Mouse (Mus musculus) frontal cortex, postnatal 14 days (tissue): ENCODE results near the gene Tgif1.
"Not testable (repeated sequence)": the region's sequence is repeated elsewhere in the genome, so short reads cannot be mapped to it uniquely, and the experiment has no call there.

Source experiments
- DNase-seq, 2 experiments: peaks; one replicate each; pipeline ENCODE4 v3.0.0; 2022; ENCODE audit warnings: low spot score in 2 of 2

The Tgif1 gene

DNA sequence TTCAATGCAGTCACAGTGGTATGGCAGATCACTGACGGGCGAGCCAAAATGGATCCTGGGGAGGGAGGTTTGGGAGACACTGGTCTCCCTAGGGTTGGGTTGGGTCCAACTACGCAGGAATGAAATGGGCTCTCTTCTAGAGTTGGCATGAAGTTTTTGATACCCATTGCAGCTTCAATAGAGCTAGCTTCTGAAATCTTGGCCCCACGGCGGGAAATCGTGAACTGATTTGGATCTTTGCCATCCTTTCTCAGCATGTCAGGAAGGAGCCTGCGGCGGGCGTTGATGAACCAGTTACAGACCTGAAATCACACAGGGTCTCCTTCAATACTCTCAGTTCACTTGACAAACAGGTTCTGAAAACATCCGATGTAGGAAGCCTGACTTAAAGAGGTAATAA lies 8.4 kb downstream of the Tgif1 start:
- DNase-seq, result no peak

DNA sequence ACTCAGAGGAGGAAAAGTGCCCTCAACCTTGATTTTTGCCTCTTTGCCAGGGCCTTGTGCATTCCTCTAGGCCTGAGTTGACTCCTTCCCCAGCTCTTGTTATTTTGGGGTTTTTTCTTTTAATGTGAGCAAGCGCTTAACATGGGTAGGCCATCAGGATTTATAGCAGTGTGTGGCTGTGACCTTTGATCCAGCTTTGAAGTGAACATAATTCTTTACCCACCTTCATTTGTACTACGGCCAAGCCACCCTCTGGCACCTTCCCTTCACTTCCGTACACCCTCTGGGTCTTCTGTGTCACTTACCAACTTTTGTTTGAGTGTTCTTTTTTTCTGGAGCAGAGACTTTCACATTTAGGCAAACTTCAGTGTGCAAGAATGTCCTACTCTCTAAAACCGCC lies 10.1 kb downstream of the Tgif1 start:
- no peak for DNase-seq

DNA sequence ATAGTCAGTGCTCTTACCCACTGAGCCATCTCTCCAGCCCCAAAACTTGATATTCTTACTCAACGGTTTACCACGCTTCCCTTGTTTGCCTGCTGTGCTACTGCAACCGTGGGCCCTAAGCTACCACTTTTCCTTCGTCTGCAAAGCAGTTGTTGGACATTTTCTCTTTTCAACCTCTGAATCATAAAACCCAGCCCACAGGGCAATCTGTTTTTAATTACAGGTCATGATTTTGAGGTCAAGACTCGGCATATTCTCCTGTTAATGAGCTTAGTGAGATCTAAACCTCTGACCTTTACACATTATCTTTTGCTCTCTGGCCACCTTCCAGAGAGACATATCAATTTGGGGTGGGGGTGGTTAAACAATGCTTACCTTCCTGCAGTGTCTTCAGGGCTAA lies 14.8 kb downstream of the Tgif1 start:
- DNase-seq, result no peak

DNA sequence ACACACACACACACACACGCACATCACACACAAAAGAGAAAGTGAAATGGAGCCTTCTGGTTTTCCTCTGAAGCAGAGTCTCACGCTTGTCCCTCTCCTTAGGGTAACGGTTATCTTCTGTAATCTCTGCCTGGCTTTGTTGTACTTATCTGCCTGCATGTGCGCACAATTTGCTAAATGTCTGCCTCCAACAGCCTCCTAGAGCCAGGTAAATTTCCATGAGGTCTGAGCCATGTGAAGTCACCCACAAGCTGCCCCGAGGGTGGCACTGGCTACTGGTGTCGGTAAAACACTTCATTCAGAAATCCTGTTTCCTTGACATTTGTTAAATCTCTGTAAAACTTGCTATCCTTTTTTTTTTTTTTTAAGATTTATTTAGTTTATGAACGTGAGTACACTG lies 15.3 kb downstream of the Tgif1 start:
- DNase-seq, result no peak

DNA sequence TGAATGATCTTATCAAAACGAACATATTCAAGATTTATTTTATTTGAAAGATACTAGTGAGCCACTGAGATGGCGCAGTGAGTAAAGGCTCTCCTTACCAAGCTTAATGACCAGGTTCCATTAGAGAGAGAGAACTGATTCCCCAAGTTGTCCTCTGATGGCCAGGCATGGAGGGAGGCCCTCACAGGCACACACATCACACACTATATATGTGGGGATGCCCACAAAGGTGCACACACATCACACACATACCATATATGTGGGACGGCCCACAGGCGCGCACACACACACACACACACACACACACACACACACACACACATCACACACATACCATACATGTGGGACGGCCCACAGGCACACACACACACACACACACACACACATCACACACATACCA lies 15.9 kb downstream of the Tgif1 start:
- not testable (repeated sequence) for DNase-seq

DNA sequence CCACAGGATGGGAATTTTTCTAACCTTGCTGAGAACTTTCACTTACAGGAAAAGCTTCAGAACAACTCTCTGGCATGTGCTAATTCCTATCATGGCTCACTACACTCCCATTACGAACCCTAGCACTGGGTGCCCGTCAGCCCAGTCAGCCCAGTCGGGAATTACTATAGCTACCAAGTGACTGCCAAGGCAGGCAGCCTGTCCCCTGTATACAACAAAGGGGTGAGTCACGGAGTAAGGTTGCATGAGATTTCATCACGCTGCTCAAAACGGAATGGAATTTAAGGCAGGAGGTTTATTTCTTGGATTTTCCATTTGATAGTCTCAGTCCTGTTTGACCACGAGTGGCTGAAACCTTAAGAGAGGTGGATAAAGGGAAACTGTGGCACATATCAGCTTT lies 16.5 kb downstream of the Tgif1 start:
- no peak for DNase-seq

DNA sequence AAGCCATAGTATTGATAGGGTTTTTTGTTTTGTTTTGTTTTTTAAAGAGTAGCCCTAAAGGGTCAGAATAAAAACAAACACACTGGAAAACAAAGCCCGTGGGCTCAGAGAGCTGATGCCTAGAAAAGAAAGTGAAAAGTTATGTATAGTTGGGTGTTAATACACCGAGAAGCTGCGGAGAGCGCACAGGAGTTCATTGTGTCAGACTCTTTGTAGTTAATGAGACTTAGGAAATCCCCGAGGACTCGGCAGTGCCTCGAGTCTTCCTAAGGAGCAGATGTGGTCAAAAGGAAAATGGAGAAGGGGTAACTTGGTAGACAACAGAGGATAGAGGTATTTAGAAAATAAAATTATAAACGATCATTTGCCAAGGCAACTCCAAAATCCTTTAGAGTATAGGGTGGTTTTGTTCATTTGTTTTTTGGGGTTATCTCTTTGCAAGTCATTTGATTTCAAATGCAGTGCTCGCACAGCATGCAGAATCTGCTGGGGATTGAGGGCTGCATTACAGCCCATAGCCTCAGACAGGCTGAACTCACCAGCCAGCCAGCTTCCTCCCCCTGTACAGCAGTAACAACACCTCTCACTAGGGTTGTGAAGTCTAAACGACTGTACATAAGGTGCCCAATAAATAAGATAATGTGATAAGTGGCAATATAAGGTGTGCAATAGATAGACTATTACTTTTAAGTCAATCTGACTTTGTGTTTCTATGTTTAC lies 18.1 kb downstream of the Tgif1 start:
- no peak for DNase-seq

DNA sequence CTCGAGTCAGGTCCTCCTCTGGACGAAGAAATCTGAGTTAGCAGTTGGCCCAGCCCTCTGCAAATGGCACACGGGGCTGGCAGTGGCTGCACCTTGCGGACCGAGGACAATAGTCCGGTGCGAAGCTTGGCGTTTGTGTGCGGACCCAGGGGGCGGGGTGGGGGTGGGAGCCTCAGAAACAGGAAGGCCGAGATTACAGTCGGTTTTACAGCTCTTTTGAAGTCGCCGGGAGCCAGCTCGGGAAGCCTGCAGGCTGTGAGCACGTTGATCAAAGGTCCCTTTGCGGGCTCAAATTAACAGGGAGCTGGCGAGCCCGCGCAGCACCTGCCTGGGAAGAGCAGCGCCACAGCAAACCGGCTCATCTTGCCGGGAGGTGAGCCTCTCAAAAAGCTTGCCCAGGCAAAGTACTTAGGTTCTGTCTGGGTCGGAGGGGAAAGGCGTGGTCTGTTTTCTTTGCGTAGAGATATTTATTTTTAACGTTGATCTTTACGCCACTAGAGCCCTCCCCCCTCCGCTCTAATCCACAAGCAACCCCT lies 18.8 kb downstream of the Tgif1 start:
- no peak for DNase-seq

DNA sequence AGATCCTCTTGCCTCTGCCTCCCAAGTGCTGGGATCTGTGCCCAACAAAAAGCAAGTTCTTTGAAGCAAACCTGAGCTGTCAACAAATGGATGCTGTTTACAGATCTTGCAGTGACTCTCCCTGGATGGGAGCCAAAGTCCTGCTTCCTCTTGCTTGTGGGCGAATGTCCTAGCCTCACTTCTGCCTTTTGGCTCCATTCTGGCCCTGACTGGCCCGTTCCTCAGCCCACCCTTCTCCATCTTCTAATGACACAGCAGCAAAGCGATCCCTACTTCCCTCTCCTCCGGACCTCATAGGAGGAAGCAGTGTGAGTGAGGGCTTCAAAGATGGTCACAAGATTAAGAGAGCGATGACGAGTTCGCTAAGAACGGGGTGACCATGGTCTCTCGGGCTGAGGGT lies 20.8 kb downstream of the Tgif1 start:
- DNase-seq, result no peak

DNA sequence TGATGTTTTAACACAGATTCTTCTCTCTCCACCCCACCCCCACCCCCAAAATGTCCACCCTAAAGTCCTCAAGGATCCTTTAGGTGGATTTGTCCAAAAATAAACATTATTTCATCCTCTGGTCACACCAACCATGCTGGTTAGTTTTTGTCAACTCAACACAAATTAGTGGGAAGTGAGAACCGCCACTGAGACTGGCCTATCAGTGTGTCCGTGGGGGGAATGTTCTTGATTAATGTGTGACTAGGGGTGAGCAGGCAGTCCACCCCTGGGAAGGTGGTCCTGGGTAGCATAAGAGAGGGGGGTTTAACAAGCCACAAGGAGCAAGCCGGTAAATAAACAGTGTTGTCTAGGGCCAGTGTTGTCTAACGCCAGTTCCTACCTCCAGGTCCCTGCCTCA lies 21.8 kb downstream of the Tgif1 start:
- DNase-seq, result no peak

DNA sequence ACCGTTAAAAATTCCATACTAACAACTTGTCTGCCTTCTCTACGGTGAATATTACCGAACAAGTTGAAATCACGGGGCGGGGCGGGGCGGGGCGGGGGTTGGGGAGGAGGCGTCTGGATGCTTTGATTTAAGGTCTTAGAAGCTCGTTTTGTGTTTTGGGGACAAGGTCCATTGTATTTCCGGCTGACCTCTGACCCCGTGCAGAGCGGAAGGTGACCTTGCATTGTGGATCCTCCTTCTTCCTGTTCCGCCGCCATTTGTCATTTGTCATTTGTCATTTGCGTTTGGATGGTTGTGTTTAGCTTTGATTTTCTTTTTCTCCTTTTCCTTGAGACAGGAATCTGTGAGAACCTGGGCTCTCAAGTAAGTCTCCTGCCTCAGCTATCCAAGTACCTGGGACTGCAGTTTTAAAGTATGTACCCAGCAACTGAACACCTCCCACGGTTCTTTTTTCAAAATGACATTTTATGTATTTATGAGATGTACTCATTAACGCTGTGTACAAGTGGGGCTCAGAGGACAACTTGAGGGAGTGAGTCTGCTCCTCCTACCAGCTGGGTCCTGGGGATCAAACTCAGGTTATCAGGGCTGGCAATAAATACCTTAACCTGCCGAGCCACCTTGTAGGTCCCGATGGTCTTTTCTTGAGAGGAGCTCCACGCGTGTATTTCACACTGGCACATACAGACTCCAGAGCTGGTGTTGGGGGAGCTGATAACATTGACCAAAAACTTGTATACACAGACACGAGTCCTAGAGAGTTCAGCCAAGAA lies 23.2 kb downstream of the Tgif1 start:
- no peak for DNase-seq

DNA sequence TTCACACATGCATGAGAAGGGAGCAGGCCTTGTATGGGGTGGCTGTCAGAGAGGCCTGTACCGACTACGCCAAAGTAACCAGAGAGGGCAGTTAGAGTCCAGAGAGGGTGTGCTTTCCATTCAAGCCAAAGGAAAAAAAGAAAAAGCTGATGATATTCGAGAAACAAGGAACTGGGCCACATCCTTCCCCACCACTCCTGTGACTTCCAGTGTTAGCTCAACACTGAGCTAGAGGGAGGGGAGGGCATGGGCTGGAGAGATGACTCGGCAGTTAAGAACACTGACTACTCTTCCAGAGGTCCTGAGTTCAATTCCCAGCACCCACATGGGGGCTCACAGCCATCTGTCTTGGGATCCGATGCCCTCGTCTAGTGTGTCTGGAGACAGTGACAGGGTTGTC lies 24.1 kb downstream of the Tgif1 start:
- DNase-seq, result no peak

DNA sequence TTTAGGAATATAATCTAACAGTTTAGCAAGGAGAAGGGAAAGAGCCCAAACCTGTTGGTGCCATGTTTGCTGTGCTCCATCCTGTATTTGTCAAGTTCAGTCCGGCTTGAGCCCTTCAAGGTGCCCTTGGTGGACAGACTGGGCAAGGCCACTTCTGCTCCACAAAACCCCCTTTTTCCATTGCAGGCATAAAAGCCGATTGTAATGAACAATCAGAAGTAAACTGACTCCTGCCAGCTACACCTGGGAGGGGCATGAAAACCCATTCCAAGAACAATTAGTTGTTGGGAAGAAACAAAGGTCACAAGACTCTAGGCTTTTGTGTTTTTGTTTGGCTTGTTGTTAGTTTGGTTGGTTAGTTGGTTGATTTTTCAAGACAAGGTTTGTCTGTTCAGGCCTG lies 24.8 kb downstream of the Tgif1 start:
- no peak for DNase-seq

DNA sequence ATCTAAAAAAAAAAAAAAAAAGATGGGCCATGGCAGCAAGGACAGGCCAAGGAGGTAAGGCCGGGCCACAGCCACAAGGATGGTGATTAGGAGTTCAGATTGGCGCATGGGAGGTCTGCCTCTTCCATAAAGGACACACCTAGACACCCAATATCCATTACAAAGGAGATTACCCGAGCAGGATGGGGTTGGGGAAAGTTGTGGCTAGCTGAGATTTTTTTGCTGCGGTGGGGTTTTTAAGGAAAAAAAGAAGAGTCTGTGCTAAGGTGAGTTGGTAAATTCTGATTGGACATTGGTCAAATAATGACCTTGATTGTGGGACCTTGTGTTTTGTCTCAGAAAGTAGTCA lies 25.2 kb downstream of the Tgif1 start:
- no peak for DNase-seq

DNA sequence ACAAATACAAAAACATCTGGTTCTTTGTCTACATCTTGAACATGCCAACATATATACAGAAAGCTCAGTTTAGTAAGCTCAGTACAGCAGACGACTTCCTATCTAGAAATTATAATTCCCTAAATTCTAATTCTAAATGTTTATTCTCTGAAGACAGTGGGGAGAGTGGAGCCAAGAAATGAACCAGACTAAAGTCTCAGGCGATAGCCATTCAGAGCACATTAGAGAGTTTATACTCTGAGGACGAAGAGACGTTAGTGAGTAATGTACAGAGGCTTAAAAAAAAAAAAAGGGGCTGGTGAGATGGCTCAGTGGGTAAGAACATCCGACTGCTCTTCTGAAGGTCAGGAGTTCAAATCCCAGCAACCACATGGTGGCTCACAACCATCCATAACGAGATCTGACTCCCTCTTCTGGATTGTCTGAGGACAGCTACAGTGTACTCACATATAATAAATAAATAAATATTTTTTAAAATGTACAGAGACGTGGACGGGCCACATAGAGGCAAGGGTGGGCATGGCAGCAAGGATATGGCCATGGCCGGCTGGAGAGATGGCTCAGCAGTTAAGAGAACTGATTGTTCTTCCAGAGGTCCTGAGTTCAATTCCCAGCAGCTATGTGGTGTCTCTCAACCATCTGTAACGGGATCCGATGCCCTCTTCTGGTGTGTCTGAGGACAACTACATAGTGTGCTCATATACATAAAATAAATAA lies 25.7 kb downstream of the Tgif1 start:
- DNase-seq, result not testable (repeated sequence)

DNA sequence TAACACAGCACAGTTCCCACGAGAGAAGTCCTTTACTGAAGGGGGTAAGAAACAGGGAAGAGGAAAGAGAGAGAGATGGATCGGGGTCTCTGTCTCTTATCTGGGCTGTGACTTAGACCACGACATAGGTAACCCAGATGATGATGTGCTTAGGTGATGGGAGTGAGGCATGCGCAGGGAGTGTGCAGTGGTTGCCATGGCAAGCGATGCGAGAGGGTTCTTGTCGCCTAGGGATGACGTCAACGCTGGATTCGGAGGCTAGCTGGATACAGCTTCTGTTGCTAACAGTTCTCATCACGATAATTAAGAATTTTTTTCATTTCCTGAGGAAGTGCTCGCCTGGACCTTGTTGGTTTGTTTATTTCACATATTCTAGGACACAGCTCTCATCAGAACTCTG lies 27.1 kb downstream of the Tgif1 start:
- peak; percentile 61 to 73 for DNase-seq

DNA sequence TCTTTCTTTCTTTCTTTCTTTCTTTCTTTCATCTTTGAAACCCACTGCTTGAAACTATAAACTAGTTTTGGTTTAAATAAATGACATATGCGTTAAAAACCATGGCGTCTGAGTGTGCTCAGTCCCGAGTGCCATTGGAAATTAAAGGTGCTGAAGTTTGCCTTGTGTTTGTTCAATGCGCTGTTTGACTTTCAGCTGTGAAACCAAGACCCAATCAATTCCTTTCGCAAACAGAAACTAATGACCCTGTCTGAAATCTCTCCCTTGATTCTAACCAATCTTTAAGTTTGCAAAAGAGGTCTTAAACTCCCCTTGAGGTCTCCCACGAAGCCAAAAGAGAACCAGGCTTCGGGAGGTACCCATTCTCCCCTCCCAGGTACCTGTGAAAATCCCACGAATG lies 30.3 kb downstream of the Tgif1 start:
- no peak for DNase-seq

DNA sequence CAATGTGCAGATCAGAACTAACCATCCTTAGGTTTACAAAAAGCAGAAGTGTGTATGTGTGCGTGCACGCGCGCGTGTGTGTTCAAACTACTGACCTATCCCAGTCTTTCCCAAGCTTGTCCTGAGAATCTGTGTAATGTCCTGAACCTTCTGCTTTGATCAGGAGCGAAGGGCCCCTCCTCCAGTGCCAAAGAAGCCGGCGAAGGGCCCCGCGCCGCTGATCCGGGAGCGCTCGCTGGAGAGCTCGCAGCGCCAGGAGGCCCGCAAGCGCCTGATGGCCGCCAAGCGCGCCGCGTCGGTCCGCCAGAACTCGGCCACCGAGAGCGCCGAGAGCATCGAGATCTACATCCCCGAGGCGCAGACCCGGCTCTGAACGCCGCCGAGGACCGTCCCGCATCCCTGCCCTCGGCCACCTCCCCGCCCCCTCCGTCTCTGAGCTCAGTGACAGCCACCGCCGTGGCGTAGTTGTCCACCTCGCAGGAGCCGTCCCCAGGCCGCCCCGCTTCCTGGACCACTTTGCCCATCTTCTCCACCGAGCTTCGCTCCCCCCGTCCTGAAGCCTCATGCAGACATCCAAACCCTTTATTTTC lies 35.4 kb downstream of the Tgif1 start:
- no peak for DNase-seq

DNA sequence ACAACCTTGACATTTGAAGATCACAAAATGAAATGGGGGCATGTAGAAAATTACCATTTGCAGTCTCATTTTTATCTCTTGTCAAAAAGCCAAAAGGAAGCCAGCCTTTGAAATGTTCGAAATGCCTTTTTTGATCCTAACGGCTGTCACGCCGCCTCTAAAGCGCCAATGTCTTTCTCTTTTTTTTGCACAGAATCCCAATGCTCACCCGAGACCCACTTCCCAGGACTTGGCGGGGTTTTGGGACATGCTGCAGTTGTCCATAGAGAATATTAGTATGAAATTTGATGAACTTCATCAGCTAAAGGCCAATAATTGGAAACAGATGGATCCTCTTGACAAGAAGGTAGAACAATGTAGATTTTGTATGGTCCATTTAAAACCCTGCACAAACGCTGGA lies 38.3 kb downstream of the Tgif1 start:
- DNase-seq, result no peak

DNA sequence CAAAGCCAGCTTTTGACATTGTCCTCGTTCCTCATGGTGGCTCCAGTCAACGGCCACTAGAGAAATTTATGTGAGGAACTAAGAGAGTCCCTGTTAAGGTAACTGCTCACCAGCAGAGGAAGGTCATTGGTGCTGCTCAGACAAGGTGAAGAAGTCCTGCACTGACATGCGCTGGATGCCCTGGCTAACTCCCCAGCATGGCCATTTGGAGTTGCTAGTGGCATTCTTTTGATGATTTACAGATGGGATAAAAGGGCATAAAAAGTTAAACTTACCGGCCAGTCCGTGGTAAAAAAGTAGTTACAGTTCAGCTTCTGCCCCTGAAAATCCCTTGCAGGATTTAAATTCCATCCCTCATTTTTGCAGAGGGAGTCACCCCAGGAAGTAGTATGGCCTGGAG lies 42.6 kb downstream of the Tgif1 start:
- no peak for DNase-seq

DNA sequence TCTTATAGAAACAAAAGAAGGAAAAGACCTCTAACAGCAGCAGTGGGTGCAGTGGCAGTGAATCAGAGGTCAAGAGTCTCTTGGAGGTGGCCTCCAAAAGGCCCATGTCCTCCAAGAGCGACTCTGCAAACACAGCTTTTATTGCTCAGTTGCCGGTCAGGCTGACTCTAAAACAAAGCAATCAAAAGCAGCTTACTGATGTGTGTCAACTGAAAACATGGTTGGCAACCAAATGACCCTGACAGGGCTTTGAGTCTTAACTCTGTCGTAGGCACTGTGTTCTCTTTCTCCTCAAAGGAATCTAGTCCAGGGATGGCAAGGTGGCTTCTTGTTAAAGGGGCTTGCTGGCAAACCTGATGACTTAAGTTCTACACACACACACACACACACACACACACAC lies 43.6 kb downstream of the Tgif1 start:
- DNase-seq, result no peak

DNA sequence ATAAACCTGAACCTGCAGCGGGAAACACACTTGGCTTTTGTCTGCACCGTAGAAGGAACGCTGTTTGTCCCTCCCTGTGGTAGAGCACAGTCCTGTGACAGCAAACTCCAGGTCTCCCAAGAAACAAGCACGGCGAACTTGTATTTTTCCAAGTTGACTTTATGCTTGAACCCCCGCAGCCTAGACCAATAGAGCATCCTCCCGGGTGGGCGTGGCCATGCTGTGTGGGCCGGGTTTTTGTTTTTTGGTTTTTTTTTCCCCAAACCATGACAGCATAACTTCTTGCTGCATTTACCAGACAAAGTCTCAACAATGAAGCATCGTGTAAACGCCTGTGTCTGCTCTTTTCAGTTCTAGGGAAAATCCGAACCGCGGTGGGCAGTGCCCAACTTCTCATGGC lies 44.5 kb downstream of the Tgif1 start:
- no peak for DNase-seq
